Mouse (Mus musculus): ENCODE results near the gene Tmem204.

The Tmem204 gene

DNA sequence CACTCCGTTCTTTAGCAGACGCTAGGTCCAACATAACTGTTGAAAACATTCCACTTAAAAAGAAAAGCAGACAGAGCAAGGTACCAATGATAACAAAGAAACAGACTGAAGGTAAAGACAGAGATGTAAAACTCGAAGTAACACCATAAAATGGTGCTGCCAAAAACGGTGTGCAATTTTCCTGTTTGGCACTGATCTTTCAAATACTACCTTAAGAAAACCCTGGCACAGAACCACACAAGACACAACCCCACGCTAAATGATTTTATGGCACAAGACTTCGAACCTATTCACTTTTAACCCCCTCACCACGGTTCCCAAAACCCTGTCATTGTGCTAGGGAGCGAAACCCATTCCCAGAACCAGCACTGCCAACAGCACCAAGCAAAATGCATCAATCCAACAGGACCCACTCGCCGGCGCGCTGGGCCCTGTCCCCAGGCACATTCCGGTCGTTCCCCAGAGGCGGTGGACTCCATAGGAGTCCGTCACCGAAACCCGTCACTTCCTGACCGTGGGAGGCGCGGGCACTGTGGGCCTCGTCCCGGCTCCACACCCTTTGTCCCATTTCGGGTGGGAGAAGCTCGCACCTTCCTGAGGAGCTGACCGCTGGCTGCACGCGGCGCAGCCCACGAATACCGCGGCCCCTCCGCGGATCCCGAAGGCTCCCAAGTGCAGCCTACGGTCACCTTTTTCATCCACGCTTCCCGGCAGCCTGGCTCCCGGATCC lies 68.4 kb downstream of the Tmem204 start:
- DNase-seq (ENCODE audit: low spot score): peak; percentile 38

- DNase-seq (ENCODE audit: low spot score): peak; percentile 26
Observed at GRCm38 (mm10) chr17:25013606-25014501, 69.5 kb downstream of the Tmem204 start.

All from urinary bladder, postnatal 25 days (tissue).